Mouse (Mus musculus): ENCODE results near the gene Gm45717. TPM values are rescaled to one million over a fixed set of nuclear protein-coding genes. Genes with fewer than 3 reads are reported as not detected.
A peak's percentile ranks its signal among the peaks of the same experiment; 100 is the strongest.
"Not testable (repeated sequence)": the region's sequence is repeated elsewhere in the genome, so short reads cannot be mapped to it uniquely, and the experiment has no call there.

Gm45717 gene
- polyA plus RNA-seq, 1 experiment from 2014 or later: not detected

- no peaks in the 10 kb centered on the region for H3K9me3 ChIP-seq
- H3K9ac ChIP-seq: no peak overlapping the region
- H3K4me1 ChIP-seq: no peaks in the 10 kb centered on the region
- no peak overlapping the region for H3K27ac ChIP-seq
- no peaks in the 10 kb centered on the region for H3K27me3 ChIP-seq
- no peak overlapping the region for H3K4me3 ChIP-seq
- WGBS: 88% methylated on average over 7 of the region's 7 CpGs
- ATAC-seq (ENCODE audit: insufficient number of reproducible peaks, insufficient read depth, low FRiP score, low TSS enrichment): no peak
- no peaks in the 10 kb centered on the region for H3K36me3 ChIP-seq
- H3K4me2 ChIP-seq (replicated peaks): no peak overlapping the region
Measured at GRCm38 (mm10) chr7:140982971-140983370, 27.2 kb upstream of the Gm45717 start.

- Histone ChIP-seq H3K27ac (no peak overlapping the region), H3K9ac (no peak overlapping the region), H3K27me3 (no peaks in the 10 kb centered on the region), H3K36me3 (no peaks in the 10 kb centered on the region), H3K4me2 (replicated peaks) (no peak overlapping the region), H3K4me3 (no peak overlapping the region), H3K9me3 (no peaks in the 10 kb centered on the region), H3K4me1 (no peaks in the 10 kb centered on the region)
- no peak for ATAC-seq (ENCODE audit: insufficient number of reproducible peaks, insufficient read depth, low FRiP score, low TSS enrichment)
- 80% methylated on average over 8 of the region's 8 CpGs for WGBS
Measured at GRCm38 (mm10) chr7:140981704-140982103, 26.0 kb upstream of the Gm45717 start.

- H3K9me3 ChIP-seq; H3K4me3 ChIP-seq; H3K36me3 ChIP-seq; H3K9ac ChIP-seq; H3K4me2 ChIP-seq (replicated peaks); ATAC-seq (ENCODE audit: insufficient number of reproducible peaks, insufficient read depth, low FRiP score, low TSS enrichment); H3K27me3 ChIP-seq; H3K27ac ChIP-seq: not testable (repeated sequence)
- 85% methylated on average over 9 of the region's 9 CpGs for WGBS
- peaks cover 13% of the 10 kb centered on the region for H3K4me1 ChIP-seq
Measured at GRCm38 (mm10) chr7:140976720-140977119, 21.0 kb upstream of the Gm45717 start.

- H3K4me2 ChIP-seq (replicated peaks): no peak overlapping the region
- WGBS: 27% methylated on average over 3 of the region's 3 CpGs
- H3K36me3 ChIP-seq: no peaks in the 10 kb centered on the region
- H3K9me3 ChIP-seq: no peaks in the 10 kb centered on the region
- no peaks in the 10 kb centered on the region for H3K27me3 ChIP-seq
- H3K27ac ChIP-seq: no peak overlapping the region
- no peak overlapping the region for H3K9ac ChIP-seq
- H3K4me3 ChIP-seq: no peak overlapping the region
- H3K4me1 ChIP-seq: peaks cover 20% of the 10 kb centered on the region
- ATAC-seq (ENCODE audit: insufficient number of reproducible peaks, insufficient read depth, low FRiP score, low TSS enrichment): no peak
Measured at GRCm38 (mm10) chr7:140975465-140975864, 19.7 kb upstream of the Gm45717 start.

- H3K27me3 ChIP-seq: no peaks in the 10 kb centered on the region
- no peaks in the 10 kb centered on the region for H3K36me3 ChIP-seq
- H3K27ac ChIP-seq: no peak overlapping the region
- 14% methylated on average over 9 of the region's 9 CpGs for WGBS
- no peak overlapping the region for H3K4me2 ChIP-seq (replicated peaks)
- H3K4me3 ChIP-seq: no peak overlapping the region
- peaks cover 20% of the 10 kb centered on the region for H3K4me1 ChIP-seq
- H3K9me3 ChIP-seq: no peaks in the 10 kb centered on the region
- ATAC-seq (ENCODE audit: insufficient number of reproducible peaks, insufficient read depth, low FRiP score, low TSS enrichment): no peak
- H3K9ac ChIP-seq: no peak overlapping the region
Measured at GRCm38 (mm10) chr7:140974940-140975339, 19.2 kb upstream of the Gm45717 start.

- 32% methylated on average over 14 of the region's 14 CpGs for WGBS
- Histone ChIP-seq H3K27me3 (no peaks in the 10 kb centered on the region), H3K4me2 (replicated peaks) (no peak overlapping the region), H3K36me3 (no peaks in the 10 kb centered on the region), H3K9me3 (no peaks in the 10 kb centered on the region), H3K4me3 (no peak overlapping the region), H3K27ac (0 out of 2 replicates have a peak overlapping the region, but pooled peaks have one; percentile 47), H3K4me1 (peaks cover 20% of the 10 kb centered on the region), H3K9ac (no peak overlapping the region)
- no peak for ATAC-seq (ENCODE audit: insufficient number of reproducible peaks, insufficient read depth, low FRiP score, low TSS enrichment)
Measured at GRCm38 (mm10) chr7:140973396-140974165, 17.8 kb upstream of the Gm45717 start.

GRCm38 (mm10) chr7:140971479-140972171 is 15.9 kb upstream of the Gm45717 start:
- H3K4me1 ChIP-seq: peaks cover 27% of the 10 kb centered on the region
- 70% methylated on average over 8 of the region's 8 CpGs for WGBS

GRCm38 (mm10) chr7:140970931-140971330 is 15.2 kb upstream of the Gm45717 start:
- Histone ChIP-seq H3K36me3 (no peaks in the 10 kb centered on the region), H3K27ac (no peak overlapping the region), H3K9ac (no peak overlapping the region), H3K27me3 (no peaks in the 10 kb centered on the region), H3K4me3 (no peak overlapping the region), H3K4me2 (replicated peaks) (no peak overlapping the region), H3K4me1 (peaks cover 27% of the 10 kb centered on the region), H3K9me3 (no peaks in the 10 kb centered on the region)
- ATAC-seq (ENCODE audit: insufficient number of reproducible peaks, insufficient read depth, low FRiP score, low TSS enrichment): 0 out of 2 replicates have a peak, but pooled peaks have one; percentile 45
- WGBS: 45% methylated on average over 7 of the region's 7 CpGs

More at GRCm38 (mm10) chr7:140971479-140972171, 15.9 kb upstream of the Gm45717 start:
- Histone ChIP-seq H3K9me3 (no peaks in the 10 kb centered on the region), H3K4me3 (no peak overlapping the region), H3K36me3 (no peaks in the 10 kb centered on the region), H3K27ac (no peak overlapping the region), H3K9ac (no peak overlapping the region), H3K4me2 (replicated peaks) (no peak overlapping the region), H3K27me3 (no peaks in the 10 kb centered on the region)
- peak; percentile 25; the same call in 1 of the 2 replicates for ATAC-seq (ENCODE audit: insufficient number of reproducible peaks, insufficient read depth, low FRiP score, low TSS enrichment)

GRCm38 (mm10) chr7:140968710-140969109 is 13.0 kb upstream of the Gm45717 start:
- not testable (repeated sequence) for H3K27ac ChIP-seq; H3K36me3 ChIP-seq; H3K4me3 ChIP-seq; H3K9me3 ChIP-seq; H3K4me2 ChIP-seq (replicated peaks); H3K27me3 ChIP-seq; H3K9ac ChIP-seq; ATAC-seq (ENCODE audit: insufficient number of reproducible peaks, insufficient read depth, low FRiP score, low TSS enrichment)
- H3K4me1 ChIP-seq: peaks cover 20% of the 10 kb centered on the region
- 27% methylated on average over 3 of the region's 3 CpGs for WGBS

GRCm38 (mm10) chr7:140967862-140968591 is 12.3 kb upstream of the Gm45717 start:
- peak overlapping the region; percentile 30; the same call in 1 of the 2 replicates for H3K4me2 ChIP-seq (replicated peaks)
- H3K27me3 ChIP-seq: no peaks in the 10 kb centered on the region
- H3K27ac ChIP-seq: peak overlapping the region; percentile 42; the same call in 1 of the 2 replicates
- no peaks in the 10 kb centered on the region for H3K36me3 ChIP-seq
- no peaks in the 10 kb centered on the region for H3K9me3 ChIP-seq
- peaks cover 14% of the 10 kb centered on the region; the same call in 1 of the 2 replicates for H3K4me1 ChIP-seq
- no peak overlapping the region for H3K9ac ChIP-seq
- no peak overlapping the region for H3K4me3 ChIP-seq
- 7% methylated on average over 14 of the region's 14 CpGs for WGBS
- ATAC-seq (ENCODE audit: insufficient number of reproducible peaks, insufficient read depth, low FRiP score, low TSS enrichment): peak; percentile 58; the same call in 1 of the 2 replicates

GRCm38 (mm10) chr7:140966921-140967320 is 11.2 kb upstream of the Gm45717 start, which contains the start of gene Ifitm1:
Ifitm1 (plus strand) TSS chr7:140967221.
- Histone ChIP-seq H3K4me3 (no peak within 1 kb of the TSS), H3K27me3 (no peaks in the 10 kb centered on the region), H3K9me3 (no peaks in the 10 kb centered on the region), H3K4me2 (replicated peaks) (peak within 1 kb of the TSS; percentile 30; the same call in 1 of the 2 replicates), H3K9ac (no peak within 1 kb of the TSS), H3K36me3 (no peaks in the 10 kb centered on the region), H3K27ac (peak within 1 kb of the TSS; percentile 42; the same call in 1 of the 2 replicates), H3K4me1 (peaks cover 14% of the 10 kb centered on the region; the same call in 1 of the 2 replicates)
- no peak for ATAC-seq (ENCODE audit: insufficient number of reproducible peaks, insufficient read depth, low FRiP score, low TSS enrichment)
- WGBS: 86% methylated on average over 4 of the region's 4 CpGs
